21 mouse cellular contexts compared by ENCODE assay signal in genomic region chr11:82182401-82182800, GRCm38 (mm10).
DNase-seq lines count a peak whose midpoint lies in the region; ATAC-seq lines count a peak whose summit lies in the region.
"Had no signal": no experiment of that assay in that cellular context is flagged by ENCODE, and none has a peak within 500 bp of the region (broad histone marks: within the 10 kb centered on the region; RNA-seq: fewer than 3 reads in every experiment).

No protein-coding gene starts in this region.

- H3K27me3 ChIP-seq in heart, embryonic 12.5 days (replicated peaks) = peaks cover 25% of the 10 kb centered on the region
- H3K27me3 ChIP-seq in intestine, embryonic 14.5 days (replicated peaks; ENCODE audit: control insufficient read depth, insufficient read depth, low read length) = no peaks in the 10 kb centered on the region; the same call in 1 of the 2 replicates
- H3K27me3 ChIP-seq in intestine, embryonic 16.5 days (replicated peaks; ENCODE audit: control insufficient read depth, insufficient read depth, low read length) = 0 out of 2 replicates have a peak, but pooled peaks cover 2% of the 10 kb centered on the region
- H3K27me3 ChIP-seq: CH12.LX; forebrain, embryonic 15.5 days had no signal

- H3K9me3 ChIP-seq in heart, embryonic 12.5 days (replicated peaks) = no peaks in the 10 kb centered on the region
- H3K9me3 ChIP-seq in intestine, embryonic 14.5 days (ENCODE audit: control insufficient read depth, low read length) = no peaks in the 10 kb centered on the region
- no peaks in the 10 kb centered on the region for H3K9me3 ChIP-seq in intestine, embryonic 16.5 days (ENCODE audit: control insufficient read depth, low read length)
- H3K9me3 ChIP-seq: embryonic facial prominence, embryonic 10.5 days; embryonic facial prominence, embryonic 12.5 days; forebrain, embryonic 13.5 days; forebrain, embryonic 15.5 days had no signal

- H3K4me2 ChIP-seq in heart, embryonic 12.5 days = no peak overlapping the region
- H3K4me2 ChIP-seq in intestine, embryonic 14.5 days (ENCODE audit: low read length) = no peak overlapping the region
- no peak overlapping the region for H3K4me2 ChIP-seq in intestine, embryonic 16.5 days (ENCODE audit: low read depth, low read length)
- H3K4me2 ChIP-seq: embryonic facial prominence, embryonic 12.5 days; forebrain, embryonic 13.5 days; forebrain, embryonic 15.5 days had no signal

- ATAC-seq in heart, embryonic 12.5 days (ENCODE audit: insufficient number of reproducible peaks, low FRiP score) = no peak
- no peak for ATAC-seq in intestine, embryonic 14.5 days (replicated peaks; ENCODE audit: low FRiP score, low TSS enrichment, low read depth)
- ATAC-seq in intestine, embryonic 16.5 days = no peak
- ATAC-seq: forebrain, embryonic 13.5 days; forebrain, embryonic 15.5 days; forebrain, postnatal 0 days; Patski had no signal

- no peak overlapping the region for H3K4me3 ChIP-seq in heart, embryonic 12.5 days
- no peak overlapping the region for H3K4me3 ChIP-seq in intestine, embryonic 14.5 days (ENCODE audit: low read depth, low read length)
- no peak overlapping the region for H3K4me3 ChIP-seq in intestine, embryonic 16.5 days (ENCODE audit: low read length)
- H3K4me3 ChIP-seq: embryonic facial prominence, embryonic 10.5 days; embryonic facial prominence, embryonic 12.5 days; forebrain, embryonic 13.5 days; forebrain, embryonic 15.5 days had no signal

- no peak overlapping the region for H3K9ac ChIP-seq in heart, embryonic 12.5 days
- no peak overlapping the region for H3K9ac ChIP-seq in intestine, embryonic 14.5 days (ENCODE audit: low read length)
- H3K9ac ChIP-seq in intestine, embryonic 16.5 days (ENCODE audit: low read depth, low read length) = no peak overlapping the region
- H3K9ac ChIP-seq: embryonic facial prominence, embryonic 12.5 days; forebrain, embryonic 13.5 days; forebrain, embryonic 15.5 days; forebrain, postnatal 0 days had no signal

- DNase-seq in cerebellum, postnatal 10 days = peak; percentile 75 to 81
- DNase-seq in cerebellum, adult 18-20 months = no peak
- peak; percentile 89 for DNase-seq in heart, adult 11 months
- DNase-seq in intestine, embryonic 14.5 days (ENCODE audit: low spot score) = peak; percentile 23
- DNase-seq: adrenal gland, adult 8-10 months; adrenal gland, postnatal 14 days; adrenal gland, postnatal 36 days; B cell, adult 2 months; cerebellum, adult 11-12 months; cerebellum, adult 8-10 months; cerebellum, postnatal 25 days; forebrain, postnatal 0 days had no signal

- no peaks in the 10 kb centered on the region for H3K36me3 ChIP-seq in heart, embryonic 12.5 days
- no peaks in the 10 kb centered on the region for H3K36me3 ChIP-seq in intestine, embryonic 14.5 days (ENCODE audit: control insufficient read depth, insufficient read depth, low read length)
- H3K36me3 ChIP-seq in intestine, embryonic 16.5 days (ENCODE audit: control insufficient read depth, insufficient read depth, low read length) = no peaks in the 10 kb centered on the region
- H3K36me3 ChIP-seq: embryonic facial prominence, embryonic 10.5 days; embryonic facial prominence, embryonic 12.5 days; forebrain, embryonic 15.5 days; G1E had no signal

- no peaks in the 10 kb centered on the region for H3K4me1 ChIP-seq in heart, embryonic 12.5 days (replicated peaks)
- no peaks in the 10 kb centered on the region for H3K4me1 ChIP-seq in intestine, embryonic 14.5 days (replicated peaks; ENCODE audit: control insufficient read depth, insufficient read depth, low read length)
- H3K4me1 ChIP-seq in intestine, embryonic 16.5 days (ENCODE audit: control insufficient read depth, insufficient read depth, low read length) = no peaks in the 10 kb centered on the region
- H3K4me1 ChIP-seq: embryonic facial prominence, embryonic 10.5 days; embryonic facial prominence, embryonic 12.5 days; forebrain, embryonic 13.5 days had no signal

- H3K27ac ChIP-seq in heart, embryonic 12.5 days (ENCODE audit: poor library complexity, severe bottlenecking) = no peak overlapping the region
- H3K27ac ChIP-seq in intestine, embryonic 14.5 days (ENCODE audit: low read depth) = no peak overlapping the region
- no peak overlapping the region for H3K27ac ChIP-seq in intestine, embryonic 16.5 days (ENCODE audit: low read length)
- H3K27ac ChIP-seq: embryonic facial prominence, embryonic 10.5 days; embryonic facial prominence, embryonic 12.5 days; forebrain, embryonic 13.5 days; forebrain, embryonic 15.5 days had no signal

- 80% methylated on average over 6 of the region's 6 CpGs for WGBS in heart, embryonic 12.5 days
- 77% methylated on average over 6 of the region's 6 CpGs for WGBS in intestine, embryonic 14.5 days
- WGBS in intestine, embryonic 16.5 days = 70% methylated on average over 6 of the region's 6 CpGs

Comparison
In these comparisons a context has a peak if more than half of its experiments do, and no peak if none do; other contexts are left out.
1. DNase-seq: peak in cerebellum, postnatal 10 days (2 of 2), heart, adult 11 months (single experiment) and intestine, embryonic 14.5 days (single experiment); none in cerebellum, adult 18-20 months (0 of 2).